Mouse (Mus musculus) MEL (cell line): Measurements from ENCODE around the gene Mcm9. TPM values are rescaled to one million over a fixed set of nuclear protein-coding genes. Genes with fewer than 3 reads are reported as not detected.

Source experiments
- DNase-seq: peaks from one replicate; pipeline ENCODE4 v3.0.0; 2011; ENCODE audit warnings: low read depth, low spot score
- H3K27ac ChIP-seq: 2 replicates; pipeline ENCODE4 v1.5.1; 2012; ENCODE audit warnings: low read depth, mild to moderate bottlenecking, control low read depth, low read length, moderate library complexity; ENCODE audit not compliant: control insufficient read depth
- H3K27me3 ChIP-seq, 2 experiments: fragments of 150-350 bp in 1 of 2; sonication (generic) in 1 of 2; 2 replicates each; pipeline ENCODE4 v1.6.1; 2012; ENCODE audit warnings: low read length in 2 of 2, mild to moderate bottlenecking in 2 of 2, improper control_type of control experiment in 1 of 2, moderate library complexity in 1 of 2; ENCODE audit not compliant: insufficient read depth in 2 of 2, control insufficient read depth in 1 of 2
- H3K36me3 ChIP-seq, 2 experiments: 2 replicates each; pipeline ENCODE4 v1.6.1; 2012 to 2014; ENCODE audit warnings: low read length in 2 of 2, improper control_type of control experiment in 1 of 2, inconsistent platforms in 1 of 2, mild to moderate bottlenecking in 1 of 2; ENCODE audit not compliant: insufficient read depth in 2 of 2, control insufficient read depth in 1 of 2
- H3K4me1 ChIP-seq, 2 experiments: fragments of 150-350 bp in 1 of 2; sonication (generic) in 1 of 2; 2 replicates each; pipeline ENCODE4 v1.6.1; 2012; ENCODE audit warnings: low read length in 2 of 2, improper control_type of control experiment in 1 of 2, mild to moderate bottlenecking in 1 of 2; ENCODE audit not compliant: insufficient read depth in 2 of 2, control insufficient read depth in 1 of 2
- H3K4me3 ChIP-seq, 2 experiments: fragments of 150-350 bp in 1 of 2; sonication (generic) in 1 of 2; 2 replicates each; pipeline ENCODE4 v1.5.1; 2012; ENCODE audit warnings: low read depth in 2 of 2, low read length in 2 of 2, mild to moderate bottlenecking in 2 of 2, moderate library complexity in 2 of 2, control low read depth in 1 of 2, improper control_type of control experiment in 1 of 2; ENCODE audit not compliant: control insufficient read depth in 1 of 2, insufficient read depth in 1 of 2
- H3K79me2 ChIP-seq: 2 replicates; pipeline ENCODE4 v1.6.1; 2012; ENCODE audit warnings: mild to moderate bottlenecking, low read length, moderate library complexity; ENCODE audit not compliant: control insufficient read depth, poor library complexity, insufficient read depth
- H3K9ac ChIP-seq: 2 replicates; pipeline ENCODE4 v1.6.1; 2012; ENCODE audit warnings: low read depth, mild to moderate bottlenecking, control low read depth, low read length, moderate library complexity; ENCODE audit not compliant: control insufficient read depth, poor library complexity, severe bottlenecking
- H3K9me3 ChIP-seq: fragments of 150-350 bp; sonication (generic); replicated peaks from 2 replicates; pipeline ENCODE4 v1.6.1; 2012; ENCODE audit warnings: mild to moderate bottlenecking, low read length, improper control_type of control experiment, moderate library complexity; ENCODE audit not compliant: insufficient read depth
- BHLHE40 ChIP-seq: IDR thresholded peaks from 2 replicates; pipeline ENCODE4 v1.6.1; 2012; ENCODE audit warnings: low read depth, mild to moderate bottlenecking, inconsistent platforms, low read length, improper control_type of control experiment, borderline replicate concordance
- CHD1 ChIP-seq: IDR thresholded peaks from 2 replicates; pipeline ENCODE4 v1.6.1; 2012; ENCODE audit warnings: low read depth, mild to moderate bottlenecking, inconsistent platforms, low read length, improper control_type of control experiment
- CHD2 ChIP-seq: IDR thresholded peaks from 2 replicates; pipeline ENCODE4 v1.6.1; 2011; ENCODE audit warnings: low read length, improper control_type of control experiment
- CTCF ChIP-seq, 3 experiments: IDR thresholded peaks in 2 of 3; conservative IDR thresholded peaks in 1 of 3; 2 replicates each; pipeline ENCODE4 v1.5.1; 2011 to 2012; ENCODE audit warnings: low read length in 3 of 3, low read depth in 2 of 3, mild to moderate bottlenecking in 2 of 3, improper control_type of control experiment in 1 of 3, inconsistent platforms in 1 of 3, mixed read lengths in 1 of 3, moderate library complexity in 1 of 3; ENCODE audit not compliant: control insufficient read depth in 1 of 3, insufficient read depth in 1 of 3, poor library complexity in 1 of 3, severe bottlenecking in 1 of 3
- ETS1 ChIP-seq: IDR thresholded peaks from 2 replicates; pipeline ENCODE4 v1.6.1; 2012; ENCODE audit warnings: low read depth, mild to moderate bottlenecking, inconsistent platforms, low read length, improper control_type of control experiment, moderate library complexity
- GATA1 ChIP-seq: IDR thresholded peaks from 2 replicates; pipeline ENCODE4 v1.6.1; 2011; ENCODE audit warnings: low read depth, low read length, improper control_type of control experiment
- JUND ChIP-seq: IDR thresholded peaks from 2 replicates; pipeline ENCODE4 v1.6.1; 2011; ENCODE audit warnings: low read depth, mild to moderate bottlenecking, improper control_type of control experiment, low read length
- KAT2A ChIP-seq: conservative IDR thresholded peaks from 2 replicates; pipeline ENCODE4 v1.6.1; 2012; ENCODE audit warnings: low read depth, low read length, improper control_type of control experiment, inconsistent platforms
- MAFK ChIP-seq: IDR thresholded peaks from 2 replicates; pipeline ENCODE4 v1.6.1; 2011; ENCODE audit warnings: low read depth, mild to moderate bottlenecking, low read length, improper control_type of control experiment, borderline replicate concordance
- MEF2A ChIP-seq: IDR thresholded peaks from 2 replicates; pipeline ENCODE4 v1.6.1; 2014; ENCODE audit warnings: low read depth, mild to moderate bottlenecking, inconsistent platforms, low read length, improper control_type of control experiment; ENCODE audit not compliant: poor library complexity, insufficient replicate concordance, severe bottlenecking; ENCODE audit errors: extremely low read depth
- MXI1 ChIP-seq: IDR thresholded peaks from 2 replicates; pipeline ENCODE4 v1.6.1; 2011; ENCODE audit warnings: mild to moderate bottlenecking, low read depth, low read length, improper control_type of control experiment
- MYB ChIP-seq: IDR thresholded peaks from 2 replicates; pipeline ENCODE4 v1.6.1; 2011; ENCODE audit warnings: mild to moderate bottlenecking, low read depth, low read length, improper control_type of control experiment
- NELFE ChIP-seq: IDR thresholded peaks from 2 replicates; pipeline ENCODE4 v1.6.1; 2011; ENCODE audit warnings: low read depth, low read length, improper control_type of control experiment
- NRF1 ChIP-seq: IDR thresholded peaks from 2 replicates; pipeline ENCODE4 v1.6.1; 2014; ENCODE audit warnings: low read depth, mild to moderate bottlenecking, inconsistent platforms, low read length, improper control_type of control experiment, moderate library complexity; ENCODE audit not compliant: poor library complexity, insufficient read depth, severe bottlenecking
- POLR2AphosphoS2 ChIP-seq: IDR thresholded peaks from 2 replicates; pipeline ENCODE4 v1.6.1; 2011; ENCODE audit warnings: low read length, improper control_type of control experiment
- RAD21 ChIP-seq: IDR thresholded peaks from 2 replicates; pipeline ENCODE4 v1.6.1; 2011; ENCODE audit warnings: mild to moderate bottlenecking, low read depth, low read length, improper control_type of control experiment
- SMC3 ChIP-seq: IDR thresholded peaks from 2 replicates; pipeline ENCODE4 v1.6.1; 2011; ENCODE audit warnings: low read depth, low read length, improper control_type of control experiment
- TCF12 ChIP-seq: IDR thresholded peaks from 2 replicates; pipeline ENCODE4 v1.6.1; 2014; ENCODE audit warnings: low read depth, mild to moderate bottlenecking, inconsistent platforms, low read length, improper control_type of control experiment, moderate library complexity
- UBTF ChIP-seq: IDR thresholded peaks from 2 replicates; pipeline ENCODE4 v1.6.1; 2012; ENCODE audit warnings: low read depth, mild to moderate bottlenecking, inconsistent platforms, low read length, improper control_type of control experiment, moderate library complexity, borderline replicate concordance; ENCODE audit not compliant: insufficient read depth
- ZMIZ1 ChIP-seq: IDR thresholded peaks from 2 replicates; pipeline ENCODE4 v1.6.1; 2012; ENCODE audit warnings: low read depth, mild to moderate bottlenecking, inconsistent platforms, low read length, improper control_type of control experiment, moderate library complexity
- ZNF384 ChIP-seq: IDR thresholded peaks from 2 replicates; pipeline ENCODE4 v1.6.1; 2012; ENCODE audit warnings: low read depth, mild to moderate bottlenecking, inconsistent platforms, low read length, improper control_type of control experiment
- polyA plus RNA-seq, 2 experiments: library from polyadenylated mRNA; stranded (reverse) in 1 of 2; unstranded in 1 of 2; fragments of >175 nt in 1 of 2; fragments of >200 nt in 1 of 2; gene quantifications; 2 replicates each; pipeline versions ENCODE4 v1.2.1 to v1.2.4; 2012; ENCODE audit warnings: low replicate concordance in 2 of 2, low read depth in 1 of 2; ENCODE audit not compliant: insufficient read length in 2 of 2, insufficient read depth in 1 of 2, missing spikeins in 1 of 2
- total RNA-seq: library from RNA; depleted of rRNA; stranded (reverse); fragments of 300-350 nt; gene quantifications from 2 replicates; pipeline ENCODE4 v1.2.3, GENCODE M21; 2012

Mcm9 gene
- total and polyA plus RNA-seq, 3 experiments, result 5.3 to 12.6 TPM; not detected in 1

- peak; percentile 79 to 95 (median 80) for TF ChIP-seq CTCF (IDR thresholded peaks at IDR 0.05 in 2 of 3, conservative IDR thresholded peaks at IDR 0.05 in 1 of 3; ENCODE audit: control insufficient read depth in 1 of 3, insufficient read depth in 1 of 3, low read depth in 2 of 3, low read length in 3 of 3, poor library complexity in 1 of 3, severe bottlenecking in 1 of 3)
- no peak for TF ChIP-seq BHLHE40
- no peak for TF ChIP-seq MEF2A
- no peak for TF ChIP-seq MXI1
- no peak for TF ChIP-seq ZMIZ1
- TF ChIP-seq MAFK, result no peak
- no peak for TF ChIP-seq UBTF
- TF ChIP-seq ETS1, result no peak
- peak; percentile 99 for TF ChIP-seq RAD21
- no peak for TF ChIP-seq POLR2AphosphoS2
- no peak for TF ChIP-seq JUND
Observed at GRCm38 (mm10) chr10:53527838-53528773, 102.1 kb downstream of the Mcm9 start (continued).

- H3K79me2 ChIP-seq, result no peaks in the 10 kb centered on the region
- H3K27me3 ChIP-seq, result no peaks in the 10 kb centered on the region
- no peak for TF ChIP-seq CHD1
- TF ChIP-seq, all 39 proteins: peak for 0
- no peak overlapping the region for H3K27ac ChIP-seq
- H3K4me3 ChIP-seq, result no peak overlapping the region
- peak; percentile 35 for DNase-seq
- H3K9ac ChIP-seq, result no peak overlapping the region
- no peaks in the 10 kb centered on the region for H3K9me3 ChIP-seq
- H3K4me1 ChIP-seq, result peaks cover 4 to 15% of the 10 kb centered on the region in 2 experiments
- peaks cover 0 to 26% of the 10 kb centered on the region in 2 experiments; a peak in 2 of 4 replicates for H3K36me3 ChIP-seq
Observed at GRCm38 (mm10) chr10:53527344-53527743, 102.9 kb downstream of the Mcm9 start.

GRCm38 (mm10) chr10:53526350-53526749, 103.9 kb downstream of the Mcm9 start:
- Histone ChIP-seq H3K4me1 (peaks cover 4 to 15% of the 10 kb centered on the region in 2 experiments), H3K36me3 (peaks cover 0 to 26% of the 10 kb centered on the region in 2 experiments; a peak in 2 of 4 replicates), H3K9ac (no peak overlapping the region), H3K79me2 (no peaks in the 10 kb centered on the region), H3K27ac (no peak overlapping the region), H3K9me3 (no peaks in the 10 kb centered on the region), H3K4me3 (no peak overlapping the region), H3K27me3 (no peaks in the 10 kb centered on the region)
- no peak for DNase-seq
- TF ChIP-seq ZMIZ1 (no peak), MEF2A (no peak), SMC3 (no peak), NELFE (no peak), MYB (no peak), CHD1 (no peak), TCF12 (no peak), POLR2AphosphoS2 (no peak), NRF1 (no peak), ZNF384 (no peak), KAT2A (no peak), CTCF (IDR thresholded peaks at IDR 0.05 in 2 of 3, conservative IDR thresholded peaks at IDR 0.05 in 1 of 3; ENCODE audit: control insufficient read depth in 1 of 3, insufficient read depth in 1 of 3, low read depth in 2 of 3, low read length in 3 of 3, poor library complexity in 1 of 3, severe bottlenecking in 1 of 3) (no peak), CHD2 (no peak), GATA1 (no peak)
